14 mouse cellular contexts compared by ENCODE assay signal in genomic region chr7:132858043-132858608, GRCm38 (mm10). TPM values are rescaled to one million over a fixed set of nuclear protein-coding genes. Genes with fewer than 3 reads are reported as not detected.
DNase-seq lines count a peak whose midpoint lies in the region; TF ChIP-seq lines count a peak whose summit lies in the region.
"Had no signal": no experiment of that assay in that cellular context is flagged by ENCODE, and none has a peak within 500 bp of the region (broad histone marks: within the 10 kb centered on the region; RNA-seq: fewer than 3 reads in every experiment).

No protein-coding gene starts in this region.

- no peak overlapping the region for H3K27ac ChIP-seq in gastrocnemius, adult 2 months
- H3K27ac ChIP-seq in MEL (ENCODE audit: control insufficient read depth, low read depth, low read length), result no peak overlapping the region

- no peak for DNase-seq in gastrocnemius, adult 2 months
- no peak for DNase-seq in gastrocnemius, postnatal 14 days
- peak; percentile 19 for DNase-seq in lung, postnatal 10 days
- no peak for DNase-seq in lung, postnatal 4 days
- DNase-seq in MEL (ENCODE audit: low read depth, low spot score), result peak; percentile 67
- peak; percentile 26 for DNase-seq in splenic B cell, adult 2 months (ENCODE audit: low read depth, low spot score)
- no peak for DNase-seq in spleen, postnatal 36 days (ENCODE audit: low spot score in 2 of 2)
- no peak for DNase-seq in T-cell, adult 2 months (ENCODE audit: low spot score)
- DNase-seq: adrenal gland, postnatal 36 days; gastrocnemius, postnatal 25 days; heart, postnatal 4 days; lung, postnatal 36 days; thymus, postnatal 36 days had no signal

- H3K27me3 ChIP-seq in MEL (ENCODE audit: control insufficient read depth in 1 of 2, insufficient read depth in 2 of 2, low read length in 2 of 2), result no peaks in the 10 kb centered on the region
- H3K27me3 ChIP-seq in splenic B cell, adult 2 months (ENCODE audit: control insufficient read depth, insufficient read depth, low read length, poor library complexity, severe bottlenecking), result no peaks in the 10 kb centered on the region
- H3K27me3 ChIP-seq: limb, embryonic 15.5 days had no signal

- TF ChIP-seq POLR2A in MEL (IDR thresholded peaks at IDR 0.05; ENCODE audit: control insufficient read depth in 1 of 2, insufficient read depth in 1 of 2, low read depth in 1 of 2, low read length in 2 of 2, poor library complexity in 1 of 2), result no peak

- TF ChIP-seq EP300 in MEL (IDR thresholded peaks at IDR 0.05; ENCODE audit: low read depth in 1 of 2, low read length in 2 of 2), result no peak

- H3K36me3 ChIP-seq in MEL (ENCODE audit: control insufficient read depth in 1 of 2, insufficient read depth in 2 of 2, low read length in 2 of 2), result peaks cover 0 to 31% of the 10 kb centered on the region in 2 experiments; a peak in 2 of 4 replicates
- H3K36me3 ChIP-seq in splenic B cell, adult 2 months (ENCODE audit: control insufficient read depth, insufficient read depth, low read length, poor library complexity, severe bottlenecking), result no peaks in the 10 kb centered on the region
- H3K36me3 ChIP-seq: limb, embryonic 15.5 days had no signal

- H3K79me2 ChIP-seq in MEL (ENCODE audit: control insufficient read depth, insufficient read depth, low read length, poor library complexity), result peaks cover 26% of the 10 kb centered on the region

- H3K9me3 ChIP-seq in MEL (replicated peaks; ENCODE audit: insufficient read depth, low read length), result no peaks in the 10 kb centered on the region
- H3K9me3 ChIP-seq: limb, embryonic 15.5 days had no signal

- TF ChIP-seq CTCF in gastrocnemius, adult 2 months (IDR thresholded peaks at IDR 0.05), result peak; percentile 27; the same call in 1 of the 2 replicates
- TF ChIP-seq CTCF in MEL (IDR thresholded peaks at IDR 0.05 in 2 of 3, conservative IDR thresholded peaks at IDR 0.05 in 1 of 3; ENCODE audit: control insufficient read depth in 1 of 3, insufficient read depth in 1 of 3, low read depth in 2 of 3, low read length in 3 of 3, poor library complexity in 1 of 3, severe bottlenecking in 1 of 3), result peak; percentile 12 to 29 (median 29); a peak in 3 of 6 replicates

- no peak for TF ChIP-seq RAD21 in MEL (IDR thresholded peaks at IDR 0.05; ENCODE audit: low read depth, low read length)

- H3K4me3 ChIP-seq in gastrocnemius, adult 2 months, result no peak overlapping the region
- H3K4me3 ChIP-seq in MEL (ENCODE audit: control insufficient read depth in 1 of 2, insufficient read depth in 1 of 2, low read depth in 2 of 2, low read length in 2 of 2), result peak overlapping the region in 1 of 2 experiments; percentile 79; a peak in 2 of 4 replicates

- peaks cover 9 to 15% of the 10 kb centered on the region in 2 experiments for H3K4me1 ChIP-seq in MEL (ENCODE audit: control insufficient read depth in 1 of 2, insufficient read depth in 2 of 2, low read length in 2 of 2)

- H3K9ac ChIP-seq in MEL (ENCODE audit: control insufficient read depth, low read depth, low read length, poor library complexity, severe bottlenecking), result no peak overlapping the region
- H3K9ac ChIP-seq: limb, embryonic 15.5 days had no signal

- intact Hi-C loops in gastrocnemius, adult 2 months (cut with DNase I), result no loop called here
- intact Hi-C loops in gastrocnemius, postnatal 14 days (cut with DNase I; ENCODE audit: low total_unique reads), result no loop called here

TF ChIP-seq in MEL, 35 proteins besides CTCF, POLR2A, EP300 and RAD21:
- TF ChIP-seq NELFE (IDR thresholded peaks at IDR 0.05; ENCODE audit: low read depth, low read length) (no peak), MYC (IDR thresholded peaks at IDR 0.05; ENCODE audit: low read depth, low read length) (0 out of 2 replicates have a peak, but pooled peaks have one; percentile 40), SIN3A (IDR thresholded peaks at IDR 0.05; ENCODE audit: low read length) (0 out of 2 replicates have a peak, but pooled peaks have one; percentile 20), ZNF384 (IDR thresholded peaks at IDR 0.05; ENCODE audit: low read depth, low read length) (peak; percentile 83), TBP (IDR thresholded peaks at IDR 0.05; ENCODE audit: low read depth, low read length) (peak; percentile 91), MAZ (IDR thresholded peaks at IDR 0.05; ENCODE audit: low read depth, low read length) (no peak), ZKSCAN1 (IDR thresholded peaks at IDR 0.05; ENCODE audit: low read depth, low read length) (no peak), ETS1 (IDR thresholded peaks at IDR 0.05; ENCODE audit: low read depth, low read length) (0 out of 2 replicates have a peak, but pooled peaks have one; percentile 15), BHLHE40 (IDR thresholded peaks at IDR 0.05; ENCODE audit: borderline replicate concordance, low read depth, low read length) (no peak)

RNA-seq across cellular contexts. Expression of gene Abraxas2, which starts 0.9 kb away (rescaled TPM):
- total RNA-seq in gastrocnemius, adult 2 months (2021), result 10 to 100 TPM; 24.0 to 24.1 TPM
- total RNA-seq in gastrocnemius, postnatal 14 days (2021), result 10 to 100 TPM; 18.3 to 20.2 TPM
- total RNA-seq in MEL (2012; rRNA removed), result 26.5 and 30.1 TPM in 2 replicates
- polyA plus RNA-seq in MEL (2012; ENCODE audit: insufficient read depth in 1 of 2, insufficient read length in 2 of 2, low read depth in 1 of 2, low replicate concordance in 2 of 2, missing spikeins in 1 of 2), result 10 to 100 TPM in 1 of 2 experiments, not detected in 1; 31.1 TPM

RNA-seq across cellular contexts. Expression of gene Eef1akmt2, which starts 5.7 kb away (rescaled TPM):
- total RNA-seq in gastrocnemius, adult 2 months (2021), result 1 to 10 TPM; 5.9 to 6.2 TPM
- total RNA-seq in gastrocnemius, postnatal 14 days (2021), result 1 to 10 TPM; 7.5 to 7.8 TPM
- total RNA-seq in MEL (2012; rRNA removed), result 24.3 and 26.9 TPM in 2 replicates
- polyA plus RNA-seq in MEL (2012; ENCODE audit: insufficient read depth in 1 of 2, insufficient read length in 2 of 2, low read depth in 1 of 2, low replicate concordance in 2 of 2, missing spikeins in 1 of 2), result 100 to 1,000 TPM in 1 of 2 experiments, 10 to 100 TPM in 1; 27.0 to 330 TPM

RNA-seq across cellular contexts. Expression of gene Fam53b, which starts 44.4 kb away (rescaled TPM):
- total RNA-seq in gastrocnemius, adult 2 months (2021), result 10 to 100 TPM; 15.3 to 27.4 TPM
- total RNA-seq in gastrocnemius, postnatal 14 days (2021), result 10 to 100 TPM; 19.5 to 24.1 TPM
- 7.3 and 7.9 TPM in 2 replicates for total RNA-seq in MEL (2012; rRNA removed)
- 10 to 100 TPM in 1 of 2 experiments, not detected in 1; 15.4 TPM for polyA plus RNA-seq in MEL (2012; ENCODE audit: insufficient read depth in 1 of 2, insufficient read length in 2 of 2, low read depth in 1 of 2, low replicate concordance in 2 of 2, missing spikeins in 1 of 2)

Comparison
In these comparisons a context has a peak if more than half of its experiments do, and no peak if none do; other contexts are left out.
1. DNase-seq: peak in lung, postnatal 10 days (single experiment), MEL (single experiment) and splenic B cell, adult 2 months (single experiment); none in gastrocnemius, adult 2 months (single experiment), gastrocnemius, postnatal 14 days (single experiment), lung, postnatal 4 days (0 of 2), spleen, postnatal 36 days (0 of 2) and T-cell, adult 2 months (single experiment).